Mouse (Mus musculus) spleen, adult 2 months (tissue): ENCODE results near the gene Rasgrp2.

Experiments used
- CTCF ChIP-seq: fragments of 200-500 bp; IDR thresholded peaks from 2 replicates; pipeline ENCODE4 v1.5.1; 2011; ENCODE audit warnings: mild to moderate bottlenecking, inconsistent platforms; ENCODE audit not compliant: insufficient read depth, insufficient read length, insufficient replicate concordance; ENCODE audit errors: extremely low read depth
- POLR2A ChIP-seq: fragments of 200-500 bp; IDR thresholded peaks from 2 replicates; pipeline ENCODE4 v1.6.1; 2011; ENCODE audit warnings: low read depth, low read length, inconsistent platforms

DNA sequence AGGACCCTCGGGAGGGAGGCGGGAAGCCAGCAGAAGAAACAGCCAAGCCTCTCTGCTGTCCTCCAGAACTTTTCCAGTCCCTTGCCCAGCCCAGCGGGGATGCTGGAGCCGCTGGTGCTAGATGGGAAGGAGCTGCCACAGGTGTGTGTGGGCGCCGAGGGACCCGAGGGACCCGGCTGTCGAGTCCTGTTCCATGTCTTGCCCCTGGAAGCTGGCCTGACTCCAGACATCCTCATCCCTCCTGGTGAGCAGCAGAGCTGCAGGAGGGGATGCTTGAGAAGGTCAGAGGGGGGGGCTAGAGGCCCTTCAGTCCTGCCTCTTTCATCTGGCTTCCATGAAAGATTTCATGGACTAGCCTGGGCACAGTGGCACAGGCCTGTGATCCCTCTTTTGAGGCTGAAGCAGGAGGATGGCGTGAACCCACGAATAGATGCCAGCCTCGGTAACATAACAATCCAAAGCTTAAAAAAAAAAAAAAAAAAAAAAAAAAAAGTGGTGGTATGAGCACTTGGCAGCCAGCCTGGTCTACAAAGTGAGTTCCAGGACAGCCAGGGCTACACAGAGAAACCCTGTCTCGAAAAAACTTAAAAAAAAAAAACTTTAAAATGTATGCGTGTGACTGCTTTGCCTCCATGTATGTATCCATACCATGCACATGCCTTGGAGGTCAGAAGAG is 47.6 kb upstream of the Rasgrp2 start:
- TF ChIP-seq CTCF (no peak), POLR2A (no peak)
